Mouse (Mus musculus): ENCODE measurements at regions not wholly inside any gene's neighbourhood (a gene's known extent, or its start where the extent isn't known, plus 50 kb on each side); places are given as distances from the start of the nearest gene placed in this dataset.

DNA sequence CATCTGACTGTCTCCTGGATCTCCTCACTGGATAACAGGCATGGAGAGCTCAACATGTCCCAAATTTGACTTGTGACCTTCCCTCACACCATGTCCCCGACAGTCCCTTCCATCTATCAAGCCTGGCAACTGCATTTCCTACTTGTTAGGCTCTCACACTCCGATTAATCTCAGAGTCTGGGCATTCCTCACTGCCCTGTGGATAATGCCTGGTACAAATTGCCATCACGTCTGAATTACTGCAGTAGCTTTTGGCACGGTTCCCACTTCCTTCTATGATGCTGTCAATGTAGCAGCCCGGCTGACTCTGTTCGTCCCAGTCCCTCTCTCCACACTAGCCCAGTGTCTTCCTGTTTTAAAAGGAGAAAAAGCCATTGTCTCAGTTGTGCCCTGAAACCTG is 200.6 kb downstream of the D3Ertd751e start:
- no peak for TF ChIP-seq CTCF (IDR thresholded peaks at IDR 0.05; ENCODE audit: insufficient read depth, low read depth, low read length)
- no peak for TF ChIP-seq POLR2A (IDR thresholded peaks at IDR 0.05; ENCODE audit: insufficient read depth, low read depth, low read length)

Measured in olfactory bulb, adult 2 months (tissue).